Mouse (Mus musculus) Muller cell, postnatal 12 days (primary cell): ENCODE results near the gene Map3k12.

Experiments
- DNase-seq: peaks from one replicate; pipeline ENCODE4 v3.0.0-alpha.2; 2015; ENCODE audit errors: inconsistent ontology term

Map3k12 gene

DNA sequence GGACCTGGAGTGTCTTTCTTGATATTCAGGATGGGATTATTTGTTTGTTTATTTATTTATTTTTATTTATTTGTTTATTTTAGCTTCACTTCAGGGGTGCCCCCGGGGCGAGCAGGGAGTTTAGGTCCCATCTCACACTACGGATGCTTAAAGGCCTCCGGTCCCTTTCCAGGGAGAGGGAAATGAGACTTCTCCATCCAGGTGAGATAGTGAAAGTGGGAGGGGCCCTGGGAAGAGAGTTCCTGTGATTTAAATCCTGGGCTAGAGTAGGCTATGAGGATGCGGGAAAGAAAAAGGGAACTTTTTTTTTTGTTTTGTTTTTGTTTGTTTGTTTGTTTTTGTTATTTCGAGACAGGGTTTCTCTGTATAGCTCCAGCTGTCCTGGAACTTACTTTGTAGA is 57.5 kb downstream of the Map3k12 start:
- no peak for DNase-seq

DNA sequence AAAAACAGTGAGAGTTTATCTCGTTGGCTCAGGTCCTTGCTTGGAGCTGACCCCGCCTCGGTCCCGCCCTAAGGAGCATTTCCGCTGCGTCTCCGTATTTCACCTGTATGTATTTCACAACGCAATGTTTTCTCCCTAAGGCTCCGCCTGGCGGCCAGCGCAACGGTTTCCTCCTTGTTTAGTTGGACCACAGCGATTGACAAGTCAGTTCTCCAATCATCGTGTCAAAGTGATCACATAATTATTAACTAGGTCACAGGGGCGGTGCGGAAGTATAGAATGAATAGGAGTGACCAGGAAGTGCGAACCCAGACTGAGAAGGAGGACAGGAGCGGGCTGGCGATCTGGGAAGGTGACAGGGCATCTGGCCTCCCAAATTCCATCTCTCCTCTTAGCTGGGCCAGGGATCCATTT is 58.0 kb downstream of the Map3k12 start, which contains the start of gene Prr13:
Gene Prr13 (plus strand): TSS at position 125 of the 414 bp plus-strand sequence.
- DNase-seq: peak; percentile 95

DNA sequence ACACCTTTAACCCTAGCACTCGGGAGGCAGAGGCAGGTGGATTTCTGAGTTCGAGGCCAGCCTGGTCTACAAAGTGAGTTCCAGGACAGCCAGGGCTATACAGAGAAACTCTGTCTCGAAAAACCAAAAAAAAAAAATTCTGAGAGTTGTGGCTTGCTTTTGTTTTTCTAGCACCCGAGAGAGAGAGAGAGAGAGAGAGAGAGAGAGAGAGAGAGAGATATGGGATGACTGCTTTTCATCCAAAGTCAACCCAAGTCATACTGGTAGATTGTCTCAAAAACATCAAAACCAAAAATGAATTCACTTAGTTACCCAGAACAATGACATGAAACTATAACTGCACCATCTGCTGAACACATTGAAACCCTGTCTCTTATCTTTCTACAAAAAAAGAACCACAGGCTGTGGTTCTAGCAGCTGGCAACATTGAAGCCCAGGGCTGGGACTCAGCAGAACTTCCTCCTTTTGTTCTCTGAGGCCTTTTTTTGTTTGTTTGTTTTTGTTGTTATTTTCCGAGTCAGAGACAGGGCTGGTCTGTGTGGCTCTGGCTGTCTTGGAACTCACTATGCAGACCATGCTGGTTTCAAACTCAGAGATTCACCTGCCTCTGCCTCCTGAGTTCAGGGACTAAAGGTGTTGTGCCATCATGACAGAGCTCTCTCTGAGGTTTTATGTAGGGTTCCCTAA is 58.7 kb downstream of the Map3k12 start:
- DNase-seq: no peak

DNA sequence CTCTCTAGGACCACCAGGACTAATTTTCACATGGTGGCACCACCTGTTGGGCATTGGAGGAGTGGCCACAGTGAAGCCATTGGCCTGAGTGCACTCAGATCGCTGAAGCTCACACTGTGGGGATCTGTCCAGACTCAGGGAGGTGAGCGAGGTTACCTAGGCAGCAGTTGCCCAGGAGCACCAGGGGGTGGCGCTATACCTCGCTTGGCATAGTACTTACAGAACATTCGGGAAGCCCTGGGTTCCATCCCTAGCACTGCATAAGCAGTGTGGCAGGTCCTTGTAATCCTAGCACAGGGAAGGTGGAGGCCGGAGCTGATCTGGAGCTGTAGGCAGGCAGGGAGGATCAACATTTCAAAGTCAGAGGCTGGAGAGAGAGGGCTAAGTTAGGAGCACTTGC is 60.9 kb downstream of the Map3k12 start:
- no peak for DNase-seq

DNA sequence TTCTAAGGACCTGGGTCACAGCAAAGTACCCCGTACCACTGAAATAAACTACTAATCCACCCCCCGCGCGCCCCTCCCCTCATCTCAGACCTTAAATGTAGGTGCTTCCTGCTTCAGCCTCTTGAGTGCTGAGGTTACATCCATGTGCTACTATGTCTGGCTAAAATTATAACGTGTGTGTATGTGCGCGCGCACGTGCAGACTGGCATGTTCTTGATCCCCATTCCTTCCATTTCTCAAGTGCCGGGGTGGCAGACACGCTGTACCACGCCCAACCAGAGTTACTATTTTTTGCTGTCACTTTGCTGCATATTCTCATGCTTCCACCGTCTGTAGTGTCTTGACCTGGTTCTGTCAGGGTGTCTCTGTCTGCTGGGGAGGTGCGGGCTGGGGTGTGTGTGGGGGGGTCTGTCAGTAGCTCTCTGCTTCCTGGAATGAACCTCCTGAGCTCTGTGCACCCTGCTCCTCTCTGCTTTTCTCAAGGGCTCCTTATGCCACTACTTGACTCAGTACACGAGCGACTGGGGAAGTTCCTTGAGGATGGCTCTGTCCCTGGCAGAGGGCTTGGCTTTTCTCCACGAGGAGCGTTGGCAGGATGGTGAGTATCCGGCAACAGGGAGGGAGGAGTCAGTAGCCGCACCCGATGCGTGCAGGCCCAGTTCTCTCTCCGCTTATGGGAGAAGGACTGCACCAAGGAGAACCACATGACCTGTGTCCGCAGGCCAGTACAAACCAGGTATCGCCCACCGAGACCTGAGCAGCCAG is 65.0 kb downstream of the Map3k12 start:
- DNase-seq: no peak

DNA sequence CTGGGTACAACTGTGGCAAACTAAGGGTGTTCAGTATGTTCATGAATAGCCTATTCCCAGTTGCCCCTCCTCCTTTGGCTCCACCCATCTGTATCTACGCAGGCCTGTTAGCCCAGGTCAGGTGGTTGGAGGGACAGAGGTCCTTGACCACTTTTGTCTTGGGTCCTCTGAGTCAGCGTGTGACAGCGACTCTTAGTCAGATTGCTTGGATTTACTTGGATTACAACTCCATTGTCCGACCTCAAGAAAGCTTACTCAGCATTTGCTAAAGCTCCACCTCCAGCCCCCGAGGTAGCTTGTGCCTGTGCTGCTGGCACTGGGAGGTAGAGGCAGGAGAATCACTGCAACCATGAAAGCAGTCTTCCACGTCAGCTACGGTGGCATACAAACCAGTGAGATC is 65.9 kb downstream of the Map3k12 start:
- peak; percentile 40 for DNase-seq

DNA sequence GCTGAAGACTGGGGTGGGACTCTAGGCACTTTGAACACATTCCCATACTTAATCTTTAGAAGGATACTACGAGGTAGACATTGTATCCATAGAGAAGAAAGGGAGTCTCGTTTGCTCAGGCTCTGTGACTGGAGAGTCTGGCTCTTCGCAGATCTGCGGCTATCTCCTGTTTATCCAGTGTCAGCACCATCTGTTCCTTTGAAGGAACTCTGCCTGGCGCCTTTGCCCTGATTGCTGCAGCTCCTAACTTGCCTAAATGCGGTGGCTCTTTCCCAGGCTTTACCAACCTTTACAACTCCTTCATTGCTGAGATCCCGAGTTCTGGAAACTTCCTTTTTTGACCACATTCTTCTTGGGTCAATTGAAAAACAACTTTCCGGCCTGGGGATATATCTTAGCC is 67.5 kb downstream of the Map3k12 start:
- DNase-seq: no peak
